Mouse (Mus musculus) ES-CJ7 (cell line): Measurements from ENCODE around the gene Tspan3.

Experiments used
- DNase-seq: peaks from one replicate; pipeline ENCODE4 v3.0.0; 2011; ENCODE audit warnings: low read depth, low spot score

Gene Tspan3

DNA sequence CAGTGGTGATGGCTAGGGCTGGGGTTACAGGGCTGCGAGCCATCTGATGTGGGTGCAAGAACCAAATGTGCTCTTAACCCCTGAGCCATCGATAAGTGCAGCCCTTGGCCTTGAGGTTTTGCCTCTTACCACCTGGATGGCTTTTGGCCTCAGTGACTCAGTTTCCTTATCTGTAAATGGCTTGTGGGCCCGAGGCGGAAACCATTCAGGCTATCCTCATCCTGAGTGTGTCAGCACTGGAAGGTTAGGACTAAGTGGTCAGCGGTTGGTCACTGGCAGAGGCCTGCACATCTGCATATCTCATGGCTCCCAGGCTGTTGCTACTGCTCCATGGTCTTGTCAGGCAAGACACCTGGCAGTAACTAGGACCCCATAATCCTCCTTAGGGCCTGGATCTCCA lies 47.2 kb downstream of the Tspan3 start:
- DNase-seq: no peak

DNA sequence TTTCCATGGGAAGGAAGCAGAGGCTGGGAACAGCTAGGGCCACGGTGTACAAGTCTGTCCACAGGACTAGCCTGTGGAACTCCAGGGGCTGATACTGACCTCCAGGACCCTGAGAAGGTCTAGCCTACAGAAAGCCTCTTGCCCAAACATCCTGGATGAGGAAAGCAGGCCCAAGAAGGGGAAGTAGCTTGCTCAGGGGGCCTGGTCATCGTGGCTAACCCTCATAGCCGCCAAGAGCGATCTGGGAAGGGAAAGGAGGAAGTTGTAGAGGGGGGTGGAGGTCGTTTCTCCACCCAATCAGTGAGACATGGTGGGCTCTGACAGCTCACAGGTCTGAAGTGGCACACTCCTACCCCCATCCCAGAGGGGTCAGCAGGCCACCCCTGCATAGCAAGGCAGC lies 57.1 kb downstream of the Tspan3 start:
- DNase-seq: no peak

- DNase-seq: peak; percentile 27
Observed at GRCm38 (mm10) chr9:56107527-56107926, 57.8 kb downstream of the Tspan3 start.

DNA sequence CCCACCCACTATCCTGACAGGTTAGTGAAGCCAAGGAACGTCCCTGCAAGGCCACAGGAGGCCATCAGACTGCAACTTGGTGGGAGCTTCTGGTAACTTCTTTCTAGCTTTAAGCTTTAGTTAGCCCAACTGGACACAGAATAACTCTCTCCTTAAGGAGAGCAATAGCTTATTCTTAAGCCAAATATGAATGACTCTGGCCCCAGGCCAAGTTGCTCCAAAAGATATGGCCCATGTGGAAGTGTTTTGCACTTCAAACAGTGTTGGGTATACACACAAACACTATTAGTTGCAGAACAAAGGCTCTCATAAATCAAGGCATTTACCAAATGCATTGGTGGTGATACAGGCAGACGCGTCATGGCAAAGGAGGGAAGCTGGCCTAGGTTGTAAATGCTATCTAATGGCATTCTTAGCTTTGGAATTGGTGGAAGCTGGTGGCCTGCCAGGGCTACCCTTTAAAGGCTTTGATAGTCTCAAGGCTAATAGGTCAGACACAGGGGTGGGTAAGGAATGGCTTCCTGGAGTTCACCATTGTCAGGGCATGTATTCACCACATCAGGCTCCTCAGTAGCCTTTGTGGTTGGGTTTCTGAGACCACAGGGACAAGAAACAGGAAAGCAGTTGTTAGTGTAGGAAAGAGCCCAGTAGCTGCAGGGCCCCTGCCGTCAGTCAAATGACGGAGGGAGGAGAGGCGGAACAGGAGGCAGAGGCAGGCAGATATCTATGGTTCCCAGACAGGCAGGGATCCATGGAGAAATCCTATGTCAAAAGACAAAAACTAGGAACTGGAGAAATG lies 58.8 kb downstream of the Tspan3 start:
- no peak for DNase-seq

DNA sequence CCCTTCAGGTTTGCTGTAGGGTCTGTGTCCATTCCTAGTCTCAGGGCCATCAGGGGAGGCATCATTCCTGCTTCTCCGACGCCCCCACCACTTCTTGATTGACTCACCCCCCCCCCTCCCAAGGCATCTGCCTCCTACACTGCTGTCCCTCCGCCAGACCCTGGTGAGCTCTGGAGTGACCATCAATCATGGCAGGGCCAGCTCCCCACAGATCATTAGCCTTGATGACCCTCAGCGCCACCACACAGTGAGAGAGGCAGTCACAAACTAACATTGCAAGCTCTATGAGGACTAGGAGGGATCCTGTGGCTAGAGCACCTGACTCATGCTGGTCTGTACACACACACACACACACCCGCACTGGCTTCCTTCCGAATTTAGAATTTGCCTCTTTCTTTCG lies 60.4 kb downstream of the Tspan3 start:
- DNase-seq: no peak

- no peak for DNase-seq
Observed at GRCm38 (mm10) chr9:56101022-56101421, 64.3 kb downstream of the Tspan3 start.

GRCm38 (mm10) chr9:56100041-56100522 lies 65.2 kb downstream of the Tspan3 start:
- DNase-seq: no peak

GRCm38 (mm10) chr9:56097584-56098298 lies 67.5 kb downstream of the Tspan3 start:
- DNase-seq: no peak

DNA sequence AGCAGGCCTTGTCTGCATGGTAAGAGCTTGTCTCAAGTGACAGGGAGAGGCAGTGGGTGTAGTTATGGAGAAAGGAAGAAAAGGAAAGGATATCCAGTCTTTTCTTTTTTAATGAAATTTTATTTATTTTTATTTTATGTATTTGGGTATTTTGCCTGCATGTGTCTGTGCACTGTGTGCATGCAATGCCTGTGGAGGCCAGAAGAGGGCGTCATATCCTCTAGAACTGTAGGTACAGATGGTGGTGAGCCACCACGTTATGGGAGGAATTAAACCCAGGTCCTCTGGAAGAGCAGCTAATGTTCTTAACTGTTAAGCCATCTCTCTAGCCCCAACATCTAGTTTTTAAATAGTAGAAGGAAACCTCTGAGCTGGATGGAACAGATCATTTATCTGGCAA lies 73.2 kb downstream of the Tspan3 start:
- peak; percentile 31 for DNase-seq

DNA sequence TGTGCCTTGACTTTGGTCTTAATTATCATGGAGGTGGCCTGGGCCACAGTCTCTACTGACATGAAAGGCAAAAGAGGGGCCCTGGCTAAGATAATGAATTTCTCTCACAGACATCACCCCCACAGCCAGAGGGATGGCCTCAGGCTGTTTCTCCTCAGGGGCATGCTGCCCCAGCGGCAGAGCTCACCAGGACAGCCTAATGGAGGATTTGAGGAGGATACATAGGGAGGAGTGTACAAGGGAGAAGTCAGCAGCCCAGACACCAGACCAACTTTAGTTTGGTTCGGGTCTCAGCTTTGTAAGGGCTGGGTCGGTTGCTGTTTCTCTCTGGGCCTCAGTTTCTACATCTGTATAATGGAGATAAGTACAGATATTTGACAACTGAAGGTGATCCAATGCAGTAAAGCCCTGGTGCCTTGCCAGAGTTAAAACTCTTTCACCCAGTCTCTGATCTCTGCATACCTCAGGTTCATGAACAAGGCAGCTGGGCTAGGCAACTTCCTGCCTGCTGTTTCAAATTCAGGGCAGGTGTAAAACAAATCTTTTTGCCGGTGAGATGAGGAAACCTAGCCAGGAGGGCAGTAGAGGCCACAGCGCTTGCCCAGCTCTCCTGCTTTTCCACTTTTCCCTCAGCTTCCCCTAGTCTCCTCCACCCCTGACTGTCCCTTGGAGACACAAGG lies 74.6 kb downstream of the Tspan3 start:
- no peak for DNase-seq

GRCm38 (mm10) chr9:56089778-56090520 lies 75.3 kb downstream of the Tspan3 start, which contains the start of gene Pstpip1:
Gene Pstpip1 (plus strand): TSS chr9:56089962.
- peak; percentile 60 for DNase-seq

- no peak for DNase-seq
Observed at GRCm38 (mm10) chr9:56086524-56086923, 78.8 kb downstream of the Tspan3 start.
